Mouse (Mus musculus) spleen, adult 2 months (tissue): ENCODE measurements around the gene Dennd5b.
"Not testable (repeated sequence)": the region's sequence is repeated elsewhere in the genome, so short reads cannot be mapped to it uniquely, and the experiment has no call there.

Experiments used
- CTCF ChIP-seq: fragments of 200-500 bp; IDR thresholded peaks from 2 replicates; pipeline ENCODE4 v1.5.1; 2011; ENCODE audit warnings: mild to moderate bottlenecking, inconsistent platforms; ENCODE audit not compliant: insufficient read depth, insufficient read length, insufficient replicate concordance; ENCODE audit errors: extremely low read depth
- POLR2A ChIP-seq: fragments of 200-500 bp; IDR thresholded peaks from 2 replicates; pipeline ENCODE4 v1.6.1; 2011; ENCODE audit warnings: low read depth, low read length, inconsistent platforms

DNA sequence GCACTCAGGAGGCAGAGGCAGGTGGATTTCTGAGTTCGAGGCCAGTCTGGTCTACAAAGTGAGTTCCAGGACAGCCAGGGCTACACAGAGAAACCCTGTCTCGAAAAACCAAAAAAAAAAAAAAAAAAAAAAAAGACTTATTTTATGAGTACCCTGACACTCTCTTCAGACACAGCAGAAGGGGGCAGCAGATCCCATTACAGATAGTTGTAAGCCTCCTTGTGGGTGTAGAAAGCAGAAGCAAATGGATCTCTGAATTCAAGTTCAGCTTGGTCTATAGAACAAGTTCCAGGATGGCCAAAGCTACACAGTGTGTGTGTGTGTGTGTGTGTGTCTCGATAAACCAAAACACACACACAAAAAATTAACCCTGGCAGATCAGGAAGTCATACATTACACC is 161.1 kb downstream of the Dennd5b start:
- TF ChIP-seq CTCF: peak; percentile 15; the same call in 1 of the 2 replicates
- not testable (repeated sequence) for TF ChIP-seq POLR2A
